Mouse (Mus musculus): ENCODE data around the gene Uchl5. TPM values are rescaled to one million over a fixed set of nuclear protein-coding genes. Genes with fewer than 3 reads are reported as not detected.

The Uchl5 gene
- polyA plus RNA-seq, 1 experiment from 2014 or later, result 61.5 TPM

- TF ChIP-seq EP300 (optimal IDR thresholded peaks at IDR 0.05) (no peak), CTCF (IDR thresholded peaks at IDR 0.05; ENCODE audit: low read depth) (no peak)
- H3K27ac ChIP-seq (replicated peaks), result no peak overlapping the region
- no peaks in the 10 kb centered on the region for H3K4me1 ChIP-seq (replicated peaks; ENCODE audit: control insufficient read depth, insufficient read depth)
- H3K27me3 ChIP-seq (ENCODE audit: control insufficient read depth, insufficient read depth, low read length), result no peaks in the 10 kb centered on the region
- peak; percentile 63; the same call in 1 of the 2 replicates for ATAC-seq (ENCODE audit: low FRiP score, low TSS enrichment)
- H3K4me3 ChIP-seq (ENCODE audit: low read depth, low read length), result no peak overlapping the region
- no peak overlapping the region for H3K4me2 ChIP-seq (replicated peaks; ENCODE audit: low read depth)
- DNase-seq (ENCODE audit: low spot score), result no peak
- 74% methylated on average over 8 of the region's 8 CpGs for WGBS
- no peaks in the 10 kb centered on the region for H3K9me3 ChIP-seq (ENCODE audit: control insufficient read depth, low read length)
- no peak overlapping the region for H3K9ac ChIP-seq (ENCODE audit: low read length)
- 0 out of 2 replicates have a peak, but pooled peaks cover 5% of the 10 kb centered on the region for H3K36me3 ChIP-seq (ENCODE audit: control insufficient read depth, insufficient read depth, low read length)
Measured at GRCm38 (mm10) chr1:143762159-143762558, 14.9 kb upstream of the Uchl5 start.

GRCm38 (mm10) chr1:143764443-143764842, 12.6 kb upstream of the Uchl5 start:
- DNase-seq (ENCODE audit: low spot score), result no peak
- Histone ChIP-seq H3K9ac (ENCODE audit: low read length) (no peak overlapping the region), H3K27ac (replicated peaks) (no peak overlapping the region), H3K4me1 (replicated peaks; ENCODE audit: control insufficient read depth, insufficient read depth) (no peaks in the 10 kb centered on the region), H3K27me3 (ENCODE audit: control insufficient read depth, insufficient read depth, low read length) (no peaks in the 10 kb centered on the region), H3K4me3 (ENCODE audit: low read depth, low read length) (no peak overlapping the region), H3K9me3 (ENCODE audit: control insufficient read depth, low read length) (no peaks in the 10 kb centered on the region), H3K4me2 (replicated peaks; ENCODE audit: low read depth) (no peak overlapping the region), H3K36me3 (ENCODE audit: control insufficient read depth, insufficient read depth, low read length) (0 out of 2 replicates have a peak, but pooled peaks cover 2% of the 10 kb centered on the region)
- WGBS, result 56% methylated on average over 1 of the region's 1 CpGs
- ATAC-seq (ENCODE audit: low FRiP score, low TSS enrichment), result no peak
- TF ChIP-seq CTCF (IDR thresholded peaks at IDR 0.05; ENCODE audit: low read depth), result peak; percentile 58
- TF ChIP-seq EP300 (optimal IDR thresholded peaks at IDR 0.05), result no peak

GRCm38 (mm10) chr1:143765801-143766200, 11.3 kb upstream of the Uchl5 start:
- Histone ChIP-seq H3K4me1 (replicated peaks; ENCODE audit: control insufficient read depth, insufficient read depth) (no peaks in the 10 kb centered on the region), H3K9ac (ENCODE audit: low read length) (no peak overlapping the region), H3K27ac (replicated peaks) (no peak overlapping the region), H3K36me3 (ENCODE audit: control insufficient read depth, insufficient read depth, low read length) (no peaks in the 10 kb centered on the region), H3K4me3 (ENCODE audit: low read depth, low read length) (no peak overlapping the region), H3K27me3 (ENCODE audit: control insufficient read depth, insufficient read depth, low read length) (no peaks in the 10 kb centered on the region), H3K9me3 (ENCODE audit: control insufficient read depth, low read length) (no peaks in the 10 kb centered on the region), H3K4me2 (replicated peaks; ENCODE audit: low read depth) (no peak overlapping the region)
- no peak for TF ChIP-seq EP300 (optimal IDR thresholded peaks at IDR 0.05)
- TF ChIP-seq CTCF (IDR thresholded peaks at IDR 0.05; ENCODE audit: low read depth), result no peak
- ATAC-seq (ENCODE audit: low FRiP score, low TSS enrichment) (peak; percentile 83), DNase-seq (ENCODE audit: low spot score) (peak; percentile 57)
- 68% methylated on average over 4 of the region's 4 CpGs for WGBS

- no peaks in the 10 kb centered on the region for H3K4me1 ChIP-seq (replicated peaks; ENCODE audit: control insufficient read depth, insufficient read depth)
Measured at GRCm38 (mm10) chr1:143766238-143766637, 10.8 kb upstream of the Uchl5 start.

DNA sequence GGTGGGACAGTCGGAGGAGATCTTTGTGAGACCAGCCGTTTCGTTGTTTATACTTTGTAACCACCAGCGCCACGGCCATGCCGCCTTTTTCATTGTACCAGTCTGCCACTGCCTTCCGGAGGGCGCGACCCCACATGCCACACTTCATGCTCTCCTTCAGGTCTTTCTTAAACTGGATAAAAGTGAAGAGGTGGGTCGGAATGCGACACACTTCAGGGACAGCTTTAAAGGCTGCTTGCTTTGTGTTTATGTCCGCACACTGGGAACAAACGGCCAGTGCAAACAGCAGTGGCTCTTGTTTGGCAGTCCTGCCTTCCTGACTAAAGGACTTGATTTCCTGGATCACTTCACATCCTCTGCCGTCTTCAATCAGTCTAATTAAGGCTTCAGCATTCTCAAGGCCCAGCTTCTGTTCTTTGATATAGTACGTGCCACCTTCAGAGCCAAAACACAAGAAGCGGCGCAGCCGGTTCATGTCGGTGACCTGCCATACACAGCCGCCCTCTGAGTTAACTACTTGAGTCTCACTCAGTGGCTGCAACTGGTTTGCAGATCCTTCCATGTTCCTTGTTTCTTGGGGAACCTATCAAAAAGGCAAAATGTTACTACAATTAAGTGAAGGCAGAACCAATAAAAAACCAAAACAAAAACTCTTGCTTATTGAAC, 6.5 kb upstream of the Uchl5 start:
- H3K4me2 ChIP-seq (replicated peaks; ENCODE audit: low read depth), result no peak overlapping the region
- WGBS, result 46% methylated on average over 20 of the region's 20 CpGs
- DNase-seq (ENCODE audit: low spot score), result peak; percentile 33
- H3K36me3 ChIP-seq (ENCODE audit: control insufficient read depth, insufficient read depth, low read length), result no peaks in the 10 kb centered on the region
- no peak overlapping the region for H3K4me3 ChIP-seq (ENCODE audit: low read depth, low read length)
- H3K27ac ChIP-seq (replicated peaks), result 0 out of 2 replicates have a peak overlapping the region, but pooled peaks have one; percentile 14
- peak overlapping the region; percentile 14; the same call in 1 of the 2 replicates for H3K9ac ChIP-seq (ENCODE audit: low read length)
- TF ChIP-seq CTCF (IDR thresholded peaks at IDR 0.05; ENCODE audit: low read depth) (no peak), EP300 (optimal IDR thresholded peaks at IDR 0.05) (no peak)
- ATAC-seq (ENCODE audit: low FRiP score, low TSS enrichment), result 0 out of 2 replicates have a peak, but pooled peaks have one; percentile 39
- no peaks in the 10 kb centered on the region for H3K9me3 ChIP-seq (ENCODE audit: control insufficient read depth, low read length)
- H3K4me1 ChIP-seq (replicated peaks; ENCODE audit: control insufficient read depth, insufficient read depth), result no peaks in the 10 kb centered on the region
- H3K27me3 ChIP-seq (ENCODE audit: control insufficient read depth, insufficient read depth, low read length), result no peaks in the 10 kb centered on the region

More at GRCm38 (mm10) chr1:143766238-143766637, 10.8 kb upstream of the Uchl5 start:
- WGBS, result 86% methylated on average over 6 of the region's 6 CpGs
- H3K27me3 ChIP-seq (ENCODE audit: control insufficient read depth, insufficient read depth, low read length), result no peaks in the 10 kb centered on the region
- H3K4me2 ChIP-seq (replicated peaks; ENCODE audit: low read depth), result no peak overlapping the region
- H3K36me3 ChIP-seq (ENCODE audit: control insufficient read depth, insufficient read depth, low read length), result no peaks in the 10 kb centered on the region
- ATAC-seq (ENCODE audit: low FRiP score, low TSS enrichment) (no peak), DNase-seq (ENCODE audit: low spot score) (no peak)
- TF ChIP-seq CTCF (IDR thresholded peaks at IDR 0.05; ENCODE audit: low read depth), result no peak
- TF ChIP-seq EP300 (optimal IDR thresholded peaks at IDR 0.05), result no peak
- H3K4me3 ChIP-seq (ENCODE audit: low read depth, low read length), result no peak overlapping the region
- H3K27ac ChIP-seq (replicated peaks), result no peak overlapping the region
- no peak overlapping the region for H3K9ac ChIP-seq (ENCODE audit: low read length)
- no peaks in the 10 kb centered on the region for H3K9me3 ChIP-seq (ENCODE audit: control insufficient read depth, low read length)

DNA sequence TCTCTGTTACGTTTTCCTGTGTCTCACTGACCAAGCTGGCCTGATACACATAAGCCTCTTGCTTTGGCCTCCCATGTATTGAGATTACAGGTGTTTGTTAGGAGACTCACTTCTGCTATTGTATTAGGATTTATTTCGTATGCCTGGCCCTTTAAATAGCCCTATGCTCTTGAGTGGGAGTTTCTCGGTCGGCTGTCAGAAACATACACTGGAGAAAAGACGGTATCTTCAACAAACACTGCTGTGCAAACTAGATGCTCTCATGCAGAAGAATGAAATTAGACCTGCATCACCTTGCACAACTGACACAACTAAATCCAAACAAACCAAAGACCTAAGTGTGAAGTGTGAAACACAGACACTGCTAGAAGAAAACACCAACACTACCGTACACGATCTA, 4.0 kb upstream of the Uchl5 start:
- TF ChIP-seq CTCF (IDR thresholded peaks at IDR 0.05; ENCODE audit: low read depth) (no peak), EP300 (optimal IDR thresholded peaks at IDR 0.05) (no peak)
- ATAC-seq (ENCODE audit: low FRiP score, low TSS enrichment) (no peak), DNase-seq (ENCODE audit: low spot score) (no peak)
- Histone ChIP-seq H3K27me3 (ENCODE audit: control insufficient read depth, insufficient read depth, low read length) (no peaks in the 10 kb centered on the region), H3K9ac (ENCODE audit: low read length) (no peak overlapping the region), H3K9me3 (ENCODE audit: control insufficient read depth, low read length) (no peaks in the 10 kb centered on the region), H3K4me2 (replicated peaks; ENCODE audit: low read depth) (no peak overlapping the region), H3K4me1 (replicated peaks; ENCODE audit: control insufficient read depth, insufficient read depth) (no peaks in the 10 kb centered on the region), H3K27ac (replicated peaks) (no peak overlapping the region), H3K36me3 (ENCODE audit: control insufficient read depth, insufficient read depth, low read length) (no peaks in the 10 kb centered on the region), H3K4me3 (ENCODE audit: low read depth, low read length) (no peak overlapping the region)
- 55% methylated on average over 7 of the region's 7 CpGs for WGBS

All from stomach, postnatal 0 days (tissue).